19 mouse cellular contexts compared by ENCODE assay signal in the genomic region with DNA sequence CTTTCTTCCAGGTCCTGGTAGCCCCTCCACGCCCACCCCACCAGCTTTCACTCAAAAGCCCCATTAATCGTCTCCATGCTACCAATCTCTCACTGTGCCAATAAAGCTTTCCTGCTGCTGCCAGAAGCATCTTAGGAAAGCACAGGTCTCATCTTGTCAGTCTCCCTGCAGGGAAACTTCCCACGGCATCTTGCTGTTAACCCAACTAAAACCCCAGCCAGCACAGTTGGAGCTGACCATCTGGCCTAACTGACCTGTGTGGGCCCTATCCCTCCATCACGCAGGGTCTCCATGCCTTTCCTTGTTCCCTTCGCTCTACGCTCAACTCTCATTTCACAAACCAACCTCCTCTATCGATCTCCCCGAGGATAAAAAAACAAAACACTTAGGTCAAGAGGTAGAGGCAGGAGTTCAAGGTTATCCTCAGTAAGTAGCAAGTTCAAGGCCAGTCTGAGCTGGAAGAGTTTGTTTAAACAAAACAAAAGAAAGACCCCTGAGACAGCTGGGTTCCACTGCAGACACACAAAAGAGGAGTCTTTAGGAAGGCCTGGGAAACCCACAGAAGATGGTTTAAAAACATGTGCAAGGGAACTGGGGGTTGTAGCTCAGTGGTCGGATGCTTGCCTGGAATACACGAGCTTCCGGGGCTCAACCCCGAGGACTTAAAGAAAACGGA. TPM values are rescaled to one million over a fixed set of nuclear protein-coding genes. Genes with fewer than 3 reads are reported as not detected.
DNase-seq lines count a peak whose midpoint lies in the region; ATAC-seq and TF ChIP-seq lines count a peak whose summit lies in the region.
"Had no signal": no experiment of that assay in that cellular context is flagged by ENCODE, and none has a peak within 500 bp of the region (broad histone marks: within the 10 kb centered on the region; RNA-seq: fewer than 3 reads in every experiment).

No protein-coding gene starts in this region.

- H3K27ac ChIP-seq in forebrain, embryonic 10.5 days = 0 out of 2 replicates have a peak overlapping the region, but pooled peaks have one; percentile 11
- H3K27ac ChIP-seq in forebrain, embryonic 11.5 days (ENCODE audit: low read depth, low read length) = no peak overlapping the region
- peak overlapping the region; percentile 88 for H3K27ac ChIP-seq in liver, adult 2 months (replicated peaks; ENCODE audit: insufficient read depth, low read depth, low read length)
- no peak overlapping the region for H3K27ac ChIP-seq in liver, embryonic 11.5 days (ENCODE audit: low read depth, low read length)
- H3K27ac ChIP-seq in hindbrain, postnatal 0 days = no peak overlapping the region
- H3K27ac ChIP-seq: embryonic facial prominence, embryonic 12.5 days; hindbrain, embryonic 15.5 days; kidney, postnatal 0 days; liver, embryonic 14.5 days; macrophage; midbrain, embryonic 13.5 days; neural tube, embryonic 13.5 days had no signal

- DNase-seq in cerebellum, adult 11-12 months = peak; percentile 15
- no peak for DNase-seq in cerebellum, adult 18-20 months
- no peak for DNase-seq in forebrain, embryonic 10.5 days (ENCODE audit: extremely low spot score, low spot score)
- DNase-seq in forebrain, embryonic 11.5 days (ENCODE audit: low spot score) = no peak
- peak; percentile 71 for DNase-seq in liver, adult 2 months (ENCODE audit: extremely low read depth, low read depth, low spot score)
- DNase-seq in liver, embryonic 11.5 days (ENCODE audit: low spot score) = no peak
- no peak for DNase-seq in hindbrain, postnatal 0 days (ENCODE audit: low spot score)
- DNase-seq: right cerebral cortex, postnatal 4 days; thymus, postnatal 14 days had no signal

- no peak overlapping the region for H3K9ac ChIP-seq in forebrain, embryonic 11.5 days (ENCODE audit: low read length)
- H3K9ac ChIP-seq in liver, adult 2 months (ENCODE audit: low read depth, low read length) = no peak overlapping the region
- H3K9ac ChIP-seq in liver, embryonic 11.5 days (ENCODE audit: low read depth, low read length) = no peak overlapping the region
- H3K9ac ChIP-seq in hindbrain, postnatal 0 days (replicated peaks; ENCODE audit: low read length) = no peak overlapping the region
- H3K9ac ChIP-seq: embryonic facial prominence, embryonic 12.5 days; hindbrain, embryonic 15.5 days; liver, embryonic 14.5 days; midbrain, embryonic 13.5 days; neural tube, embryonic 13.5 days had no signal

- WGBS in forebrain, embryonic 10.5 days = 89% methylated on average over 13 of the region's 13 CpGs
- WGBS in forebrain, embryonic 11.5 days = 82% methylated on average over 13 of the region's 13 CpGs
- WGBS in liver, adult 2 months = 44% methylated on average over 13 of the region's 13 CpGs
- WGBS in liver, embryonic 11.5 days = 82% methylated on average over 13 of the region's 13 CpGs
- WGBS in hindbrain, postnatal 0 days = 71% methylated on average over 13 of the region's 13 CpGs

- no peak for ATAC-seq in forebrain, embryonic 11.5 days (replicated peaks; ENCODE audit: low FRiP score)
- ATAC-seq in liver, embryonic 11.5 days (replicated peaks; ENCODE audit: low FRiP score) = no peak
- ATAC-seq in hindbrain, postnatal 0 days = no peak
- ATAC-seq: midbrain, embryonic 13.5 days had no signal

- H3K4me3 ChIP-seq in forebrain, embryonic 10.5 days = no peak overlapping the region
- H3K4me3 ChIP-seq in forebrain, embryonic 11.5 days (ENCODE audit: low read depth, low read length) = no peak overlapping the region
- no peak overlapping the region for H3K4me3 ChIP-seq in liver, adult 2 months (ENCODE audit: insufficient read depth, low read depth, low read length)
- no peak overlapping the region for H3K4me3 ChIP-seq in liver, embryonic 11.5 days (ENCODE audit: low read depth, low read length)
- H3K4me3 ChIP-seq in hindbrain, postnatal 0 days (ENCODE audit: low read length) = no peak overlapping the region
- H3K4me3 ChIP-seq: embryonic facial prominence, embryonic 12.5 days; hindbrain, embryonic 15.5 days; midbrain, embryonic 13.5 days; neural tube, embryonic 13.5 days had no signal

- TF ChIP-seq CTCF in liver, adult 2 months (IDR thresholded peaks at IDR 0.05; ENCODE audit: low read depth, low read length) = no peak
- no peak for TF ChIP-seq CTCF in hindbrain, postnatal 0 days (IDR thresholded peaks at IDR 0.05; ENCODE audit: low read depth)

- peaks cover 4% of the 10 kb centered on the region; the same call in 1 of the 2 replicates for H3K79me2 ChIP-seq in liver, adult 2 months (ENCODE audit: control insufficient read depth, insufficient read depth, low read length)

- H3K4me2 ChIP-seq in forebrain, embryonic 11.5 days (ENCODE audit: low read depth, low read length, severe bottlenecking) = no peak overlapping the region
- H3K4me2 ChIP-seq in liver, embryonic 11.5 days = no peak overlapping the region
- H3K4me2 ChIP-seq in hindbrain, postnatal 0 days (ENCODE audit: low read depth, low read length) = no peak overlapping the region
- H3K4me2 ChIP-seq: embryonic facial prominence, embryonic 12.5 days; heart, embryonic 11.5 days; hindbrain, embryonic 15.5 days; midbrain, embryonic 13.5 days; neural tube, embryonic 13.5 days had no signal

- peaks cover 6% of the 10 kb centered on the region; the same call in 1 of the 2 replicates for H3K36me3 ChIP-seq in forebrain, embryonic 10.5 days (replicated peaks)
- no peaks in the 10 kb centered on the region; the same call in 1 of the 2 replicates for H3K36me3 ChIP-seq in forebrain, embryonic 11.5 days (ENCODE audit: control insufficient read depth, insufficient read depth, low read length)
- H3K36me3 ChIP-seq in liver, adult 2 months (ENCODE audit: control insufficient read depth, insufficient read depth, low read length) = peaks cover 8% of the 10 kb centered on the region; the same call in 1 of the 2 replicates
- no peaks in the 10 kb centered on the region for H3K36me3 ChIP-seq in liver, embryonic 11.5 days (ENCODE audit: control insufficient read depth, insufficient read depth, low read length)
- no peaks in the 10 kb centered on the region for H3K36me3 ChIP-seq in hindbrain, postnatal 0 days (ENCODE audit: insufficient read depth, low read length)
- H3K36me3 ChIP-seq: embryonic facial prominence, embryonic 12.5 days had no signal

- TF ChIP-seq POLR2A in liver, adult 2 months (IDR thresholded peaks at IDR 0.05; ENCODE audit: extremely low read depth, insufficient read depth, low read length) = no peak

- peaks cover 13% of the 10 kb centered on the region for H3K4me1 ChIP-seq in forebrain, embryonic 10.5 days
- H3K4me1 ChIP-seq in forebrain, embryonic 11.5 days (replicated peaks; ENCODE audit: control insufficient read depth, insufficient read depth, low read length) = no peaks in the 10 kb centered on the region
- H3K4me1 ChIP-seq in liver, adult 2 months (ENCODE audit: control insufficient read depth, insufficient read depth, low read length) = peaks cover 33% of the 10 kb centered on the region
- no peaks in the 10 kb centered on the region for H3K4me1 ChIP-seq in liver, embryonic 11.5 days (replicated peaks; ENCODE audit: control insufficient read depth, insufficient read depth, low read length)
- H3K4me1 ChIP-seq in hindbrain, postnatal 0 days (ENCODE audit: insufficient read depth, low read length) = no peaks in the 10 kb centered on the region
- H3K4me1 ChIP-seq: embryonic facial prominence, embryonic 12.5 days; hindbrain, embryonic 15.5 days; midbrain, embryonic 13.5 days; neural tube, embryonic 13.5 days had no signal

- H3K9me3 ChIP-seq in forebrain, embryonic 10.5 days = no peaks in the 10 kb centered on the region
- no peaks in the 10 kb centered on the region for H3K9me3 ChIP-seq in forebrain, embryonic 11.5 days (ENCODE audit: control insufficient read depth, low read length)
- H3K9me3 ChIP-seq in liver, embryonic 11.5 days (ENCODE audit: control insufficient read depth, low read length) = no peaks in the 10 kb centered on the region
- H3K9me3 ChIP-seq in hindbrain, postnatal 0 days (ENCODE audit: low read length) = no peaks in the 10 kb centered on the region
- H3K9me3 ChIP-seq: embryonic facial prominence, embryonic 12.5 days; hindbrain, embryonic 15.5 days; midbrain, embryonic 13.5 days; neural tube, embryonic 13.5 days had no signal

- H3K27me3 ChIP-seq in forebrain, embryonic 10.5 days (ENCODE audit: poor library complexity, severe bottlenecking) = no peaks in the 10 kb centered on the region
- H3K27me3 ChIP-seq in forebrain, embryonic 11.5 days (ENCODE audit: control insufficient read depth, insufficient read depth, low read length) = no peaks in the 10 kb centered on the region
- no peaks in the 10 kb centered on the region for H3K27me3 ChIP-seq in liver, adult 2 months (ENCODE audit: control insufficient read depth, insufficient read depth, low read length)
- no peaks in the 10 kb centered on the region for H3K27me3 ChIP-seq in liver, embryonic 11.5 days (replicated peaks; ENCODE audit: control insufficient read depth, insufficient read depth, low read length)
- no peaks in the 10 kb centered on the region for H3K27me3 ChIP-seq in hindbrain, postnatal 0 days (ENCODE audit: insufficient read depth, low read length)
- H3K27me3 ChIP-seq: CH12.LX; embryonic facial prominence, embryonic 12.5 days; hindbrain, embryonic 15.5 days; midbrain, embryonic 13.5 days; neural tube, embryonic 13.5 days; Patski had no signal

RNA-seq across cellular contexts. Expression of gene Lima1, which starts 36.0 kb away (rescaled TPM):
- 39.6 and 43.4 TPM in 2 replicates for polyA plus RNA-seq in forebrain, embryonic 10.5 days (2016; fragmentation: Nextera tagmentation; extraction: Ambion mirVana)
- 40.3 and 40.5 TPM in 2 replicates for polyA plus RNA-seq in forebrain, embryonic 11.5 days (2014; fragmentation: Nextera tagmentation; extraction: Ambion mirVana)
- total RNA-seq in liver, adult 2 months (2014; rRNA removed) = 28.9 and 32.7 TPM in 2 replicates
- polyA plus RNA-seq in liver, adult 2 months (2012; rRNA removed) = 11.2 and 16.0 TPM in 2 replicates
- polyA plus RNA-seq in liver, embryonic 11.5 days (2014; fragmentation: Nextera tagmentation; extraction: Ambion mirVana) = 19.0 and 19.3 TPM in 2 replicates
- total RNA-seq in hindbrain, postnatal 0 days (2014; rRNA removed) = 5.8 and 6.9 TPM in 2 replicates
- polyA plus RNA-seq in hindbrain, postnatal 0 days (2015; fragmentation: Nextera tagmentation; extraction: Ambion mirVana) = 8.0 and 10.4 TPM in 2 replicates

Comparison
In these comparisons a context has a peak if more than half of its experiments do, and no peak if none do; other contexts are left out.
1. DNase-seq: peak in cerebellum, adult 11-12 months (single experiment) and liver, adult 2 months (single experiment); none in cerebellum, adult 18-20 months (0 of 2), forebrain, embryonic 10.5 days (single experiment), forebrain, embryonic 11.5 days (single experiment), liver, embryonic 11.5 days (single experiment) and hindbrain, postnatal 0 days (single experiment).
2. H3K27ac ChIP-seq: peak in forebrain, embryonic 10.5 days (single experiment) and liver, adult 2 months (single experiment); none in forebrain, embryonic 11.5 days (single experiment), liver, embryonic 11.5 days (single experiment) and hindbrain, postnatal 0 days (single experiment).